Mouse (Mus musculus) testis, postnatal 14 days (tissue): ENCODE measurements around the gene Ttc30b.
"Not testable (repeated sequence)": the region's sequence is repeated elsewhere in the genome, so short reads cannot be mapped to it uniquely, and the experiment has no call there.

Experiments used
- DNase-seq: peaks from one replicate; pipeline ENCODE4 v3.0.0; 2021; ENCODE audit warnings: low spot score

The Ttc30b gene

GRCm38 (mm10) chr2:75938117-75939063 lies at the start of gene Ttc30b:
Gene Ttc30b (minus strand): TSS chr2:75938585.
- DNase-seq = peak; percentile 79

- DNase-seq = no peak
Observed at GRCm38 (mm10) chr2:75987739-75988138, 49.4 kb upstream of the Ttc30b start.

- no peak for DNase-seq
Observed at GRCm38 (mm10) chr2:75985124-75985523, 46.7 kb upstream of the Ttc30b start.

- no peak for DNase-seq
Observed at GRCm38 (mm10) chr2:75983847-75984246, 45.5 kb upstream of the Ttc30b start.

GRCm38 (mm10) chr2:75983091-75983490 lies 44.7 kb upstream of the Ttc30b start:
- no peak for DNase-seq

GRCm38 (mm10) chr2:75982626-75983025 lies 44.2 kb upstream of the Ttc30b start:
- DNase-seq = no peak

- DNase-seq = peak; percentile 84
Observed at GRCm38 (mm10) chr2:75981440-75982081, 43.2 kb upstream of the Ttc30b start, which contains the start of gene Ttc30a1. Gene Ttc30a1 (minus strand): TSS chr2:75981967.

- DNase-seq = not testable (repeated sequence)
Observed at GRCm38 (mm10) chr2:75980933-75981439, 42.6 kb upstream of the Ttc30b start.

- peak; percentile 42 for DNase-seq
Observed at GRCm38 (mm10) chr2:75977752-75978368, 39.5 kb upstream of the Ttc30b start, which contains the start of gene Ttc30a2. Gene Ttc30a2 (minus strand): TSS chr2:75978170.

GRCm38 (mm10) chr2:75976070-75976469 lies 37.7 kb upstream of the Ttc30b start:
- DNase-seq = not testable (repeated sequence)

GRCm38 (mm10) chr2:75974131-75974530 lies 35.7 kb upstream of the Ttc30b start:
- DNase-seq = no peak

GRCm38 (mm10) chr2:75964972-75965371 lies 26.6 kb upstream of the Ttc30b start:
- DNase-seq = peak; percentile 29

GRCm38 (mm10) chr2:75964512-75964911 lies 26.1 kb upstream of the Ttc30b start:
- no peak for DNase-seq

- DNase-seq = no peak
Observed at GRCm38 (mm10) chr2:75964051-75964450, 25.7 kb upstream of the Ttc30b start.

GRCm38 (mm10) chr2:75963211-75963840 lies 24.9 kb upstream of the Ttc30b start:
- DNase-seq = no peak

GRCm38 (mm10) chr2:75960366-75961330 lies 22.3 kb upstream of the Ttc30b start:
- no peak for DNase-seq

GRCm38 (mm10) chr2:75959850-75960365 lies 21.5 kb upstream of the Ttc30b start:
- peak; percentile 18 for DNase-seq

GRCm38 (mm10) chr2:75959183-75959849 lies 20.9 kb upstream of the Ttc30b start:
- peak; percentile 47 for DNase-seq

- no peak for DNase-seq
Observed at GRCm38 (mm10) chr2:75955709-75956108, 17.3 kb upstream of the Ttc30b start.

- no peak for DNase-seq
Observed at GRCm38 (mm10) chr2:75953320-75953719, 14.9 kb upstream of the Ttc30b start.
